Mouse (Mus musculus) embryonic fibroblast, embryonic 13.5 days (primary cell): ENCODE results near the gene Tmem30a.

ENCODE experiments used
- CTCF ChIP-seq: IDR thresholded peaks from 2 replicates; pipeline ENCODE4 v1.5.1; 2011; ENCODE audit warnings: mild to moderate bottlenecking, control low read depth, low read length, moderate library complexity, borderline replicate concordance; ENCODE audit not compliant: insufficient read depth
- POLR2A ChIP-seq: IDR thresholded peaks from 2 replicates; pipeline ENCODE4 v1.6.1; 2011; ENCODE audit warnings: low read depth, mild to moderate bottlenecking, control low read depth, low read length, moderate library complexity

GRCm38 (mm10) chr9:79792841-79793835 lies at the start of gene Tmem30a:
- no peak for TF ChIP-seq CTCF
- peak; percentile 89 for TF ChIP-seq POLR2A
